Mouse (Mus musculus) erythroblast, adult 5-6 weeks (primary cell): ENCODE results near the gene Allc. TPM values are rescaled to one million over a fixed set of nuclear protein-coding genes. Genes with fewer than 3 reads are reported as not detected.

ENCODE experiments used
- ATAC-seq: replicated peaks from 2 replicates; pipeline ENCODE4 v1.8.0; 2016; ENCODE audit warnings: moderate number of reproducible peaks, mild to moderate bottlenecking, moderate TSS enrichment, inconsistent platforms; ENCODE audit not compliant: poor library complexity, low FRiP score, severe bottlenecking
- total RNA-seq, 2 experiments: library from RNA; stranded (forward) in 1 of 2; stranded (reverse) in 1 of 2; fragments of 150-400 nt in 1 of 2; fragments of 200-764, 138-1000 nt in 1 of 2; gene quantifications; 2 replicates each; pipeline versions ENCODE4 v1.2.3 to v1.2.4; 2015 to 2017; ENCODE audit warnings: low replicate concordance in 2 of 2

Gene Allc
- total RNA-seq, 2 experiments from 2014 or later, result not detected

DNA sequence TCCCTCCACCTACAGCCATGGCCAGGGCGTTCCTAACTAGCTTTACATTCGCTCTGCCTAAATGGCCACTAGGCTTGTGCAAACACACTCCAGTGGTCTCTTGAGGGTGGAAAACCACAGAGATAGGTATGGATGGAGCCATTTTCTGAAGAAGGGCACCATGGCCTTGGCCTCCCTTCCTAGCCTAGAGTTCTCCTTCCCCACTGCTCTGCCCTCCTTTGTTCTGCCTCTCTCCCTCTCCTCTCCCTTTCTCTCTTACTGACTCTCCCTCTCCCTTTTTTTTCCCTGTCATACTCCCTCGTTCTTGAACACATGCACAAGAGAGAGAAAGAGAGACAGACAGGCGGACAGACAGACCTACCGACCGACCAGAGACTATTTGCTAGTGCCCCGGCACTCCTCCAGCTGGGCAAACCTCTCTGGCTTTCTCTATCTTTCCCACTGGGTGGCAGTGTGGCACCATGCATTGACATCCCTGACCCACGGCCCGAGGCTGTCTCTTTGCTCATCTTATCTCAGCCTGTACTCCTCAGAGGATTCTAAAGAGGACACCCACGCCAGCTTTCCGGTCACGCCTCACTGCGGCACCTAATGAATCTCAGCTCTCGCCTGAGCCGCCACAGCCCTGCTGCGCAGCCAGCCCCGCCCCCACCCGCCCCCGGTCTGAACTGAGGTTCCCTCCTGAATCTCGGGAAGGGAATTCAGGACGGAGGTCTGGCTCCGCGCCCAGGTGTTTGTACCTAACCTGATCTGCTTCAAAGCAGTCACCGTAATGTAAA, 7.0 kb upstream of the Allc start:
- no peak for ATAC-seq

DNA sequence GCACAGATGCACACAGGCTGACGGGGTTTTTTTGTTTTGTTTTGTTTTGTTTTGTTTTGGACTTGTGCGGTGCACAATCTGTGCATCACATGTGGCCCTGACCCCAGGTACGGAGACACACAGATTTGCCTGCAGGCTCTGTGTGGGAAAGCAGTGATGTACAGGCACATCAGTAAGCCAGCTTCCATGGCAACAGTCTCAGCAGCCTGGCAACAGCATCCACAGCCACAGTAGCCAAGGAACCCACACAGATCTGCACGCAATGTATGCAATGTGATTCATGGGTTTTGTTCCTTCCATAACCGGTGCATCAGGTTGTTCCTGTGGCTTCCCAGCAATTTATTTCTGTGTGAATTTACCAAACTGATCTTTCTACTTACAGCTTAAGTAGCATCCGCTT, 5.6 kb upstream of the Allc start:
- no peak for ATAC-seq

DNA sequence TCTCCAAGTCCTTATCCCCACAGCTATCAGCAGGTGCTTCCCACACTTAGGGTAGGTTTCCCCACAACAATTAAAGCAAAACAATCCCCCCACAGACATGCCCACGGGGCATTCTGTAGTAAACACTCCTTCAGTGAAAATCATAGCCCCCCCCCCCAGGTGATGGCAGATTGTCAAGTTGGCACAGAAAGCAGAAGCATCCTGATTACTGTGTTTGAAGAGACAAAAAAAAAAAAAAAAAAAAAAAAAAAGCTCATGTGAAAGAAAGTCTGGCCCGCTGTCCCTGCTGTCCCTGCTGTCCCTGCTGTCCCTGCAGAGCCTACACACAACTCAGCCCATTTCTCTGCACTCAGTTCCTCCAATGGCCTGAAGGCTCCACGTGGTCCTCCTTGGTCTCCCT, 1.7 kb upstream of the Allc start:
- no peak for ATAC-seq

DNA sequence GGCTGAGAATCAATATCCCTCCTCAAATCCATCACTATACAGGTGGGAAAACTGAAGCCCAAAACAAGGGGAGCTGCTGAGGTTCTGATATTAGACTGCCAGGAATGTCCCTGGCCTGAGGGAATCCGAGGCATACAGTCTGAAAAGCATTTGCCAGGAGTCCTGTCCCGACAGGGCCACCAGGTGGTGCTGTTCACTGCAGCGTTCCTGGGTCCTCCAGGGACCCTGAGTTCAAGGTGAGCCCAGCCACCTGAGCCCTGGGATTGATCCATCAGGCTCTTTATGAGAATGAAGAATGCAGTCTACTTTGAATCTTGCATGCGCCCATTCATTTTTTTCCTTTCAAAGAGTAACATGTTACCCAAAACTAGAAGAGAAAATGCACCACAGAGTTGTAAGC, 3.2 kb downstream of the Allc start:
- ATAC-seq, result no peak

DNA sequence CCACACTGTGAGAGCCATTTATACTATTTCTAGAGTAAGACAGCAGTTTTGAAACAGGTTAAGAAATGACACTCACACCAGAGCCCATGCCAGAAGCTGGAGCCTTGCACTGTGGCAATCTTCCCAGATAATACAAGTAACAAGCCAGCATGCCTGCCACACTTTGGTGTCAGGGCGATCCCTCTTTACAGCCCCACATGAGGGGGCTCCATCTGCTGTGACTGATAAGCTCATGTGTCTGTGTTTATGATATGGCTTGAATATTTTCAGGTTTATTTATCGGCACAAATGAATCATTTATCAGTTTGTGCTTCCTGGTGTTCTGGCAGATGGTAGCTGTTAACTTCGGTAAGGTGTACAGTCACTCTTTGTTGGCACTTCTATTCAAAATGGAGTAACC, 4.2 kb downstream of the Allc start:
- ATAC-seq, result no peak

DNA sequence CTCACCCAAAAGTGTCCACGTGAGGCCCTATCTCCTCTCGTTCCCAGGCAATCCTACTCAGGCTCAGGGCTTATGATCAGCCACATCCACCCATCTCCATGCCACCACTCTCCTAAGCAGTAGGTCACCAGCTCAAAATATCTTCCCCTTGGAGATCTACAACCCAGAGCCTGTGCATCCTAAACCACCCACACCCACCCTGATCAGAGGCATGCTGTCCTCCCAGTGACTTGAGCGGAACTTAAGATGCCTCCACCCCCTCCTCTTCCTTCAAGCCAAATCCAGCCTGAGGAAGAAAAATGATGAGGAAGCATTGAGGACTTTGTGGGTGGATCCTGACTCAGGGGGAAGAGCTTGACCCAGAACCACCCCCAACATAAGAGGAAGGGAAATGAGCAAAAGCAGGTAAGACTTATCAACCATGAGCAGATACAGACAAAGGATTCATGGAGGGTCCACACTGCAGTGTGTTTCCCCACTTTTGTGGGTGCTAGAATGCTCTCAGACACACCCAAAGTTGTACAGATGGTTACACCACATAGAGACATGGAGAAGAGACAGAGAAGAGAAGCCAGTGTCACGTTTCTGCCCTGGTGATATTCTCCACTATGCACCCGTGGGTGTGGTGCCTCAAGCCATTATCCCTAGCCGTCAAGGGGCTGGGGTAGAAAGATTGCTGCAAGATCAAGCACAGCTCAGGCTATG, 6.8 kb downstream of the Allc start:
- ATAC-seq, result no peak

DNA sequence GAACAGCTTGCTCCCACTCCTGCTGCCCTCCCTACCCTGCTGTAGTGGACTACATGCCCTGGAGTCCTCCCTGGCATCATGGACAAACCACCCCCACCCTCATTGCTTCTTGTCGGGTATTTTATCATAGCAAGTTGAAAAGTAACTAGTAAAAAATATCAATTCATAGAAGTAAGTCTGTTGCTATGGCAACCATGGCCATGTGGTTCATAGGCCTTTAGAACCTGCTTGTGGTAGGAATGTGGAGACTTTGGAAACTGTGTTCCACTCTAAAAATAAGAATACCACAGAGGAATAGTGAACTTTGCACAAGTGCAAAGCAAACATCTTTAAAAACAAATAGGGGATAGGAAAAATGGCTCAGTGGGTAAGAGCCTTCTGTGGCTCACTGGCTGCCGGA, 10.1 kb downstream of the Allc start:
- ATAC-seq, result no peak

DNA sequence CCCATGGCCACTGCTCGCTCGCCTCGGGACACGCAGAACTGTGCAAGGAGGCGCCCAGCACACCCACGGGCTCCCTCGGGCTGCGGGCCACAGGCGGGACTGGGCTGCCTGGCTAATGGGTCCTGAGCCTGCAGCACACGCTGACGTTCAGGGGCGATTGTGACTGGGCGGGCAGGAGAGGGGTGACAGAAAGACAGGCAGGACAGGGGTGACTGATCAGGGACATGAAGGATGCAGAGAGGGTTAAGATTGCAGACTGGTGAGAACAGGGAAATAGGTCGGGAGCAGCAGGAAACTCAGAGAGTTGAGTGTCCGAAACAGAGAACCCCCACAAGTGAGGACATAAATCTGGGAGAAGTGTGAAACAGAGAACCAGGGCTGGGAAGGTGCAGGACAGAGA, 30.0 kb downstream of the Allc start, which contains the start of gene Dcdc2c:
Gene Dcdc2c (minus strand): TSS at position 101 of the 400 bp plus-strand sequence.
- ATAC-seq, result no peak

DNA sequence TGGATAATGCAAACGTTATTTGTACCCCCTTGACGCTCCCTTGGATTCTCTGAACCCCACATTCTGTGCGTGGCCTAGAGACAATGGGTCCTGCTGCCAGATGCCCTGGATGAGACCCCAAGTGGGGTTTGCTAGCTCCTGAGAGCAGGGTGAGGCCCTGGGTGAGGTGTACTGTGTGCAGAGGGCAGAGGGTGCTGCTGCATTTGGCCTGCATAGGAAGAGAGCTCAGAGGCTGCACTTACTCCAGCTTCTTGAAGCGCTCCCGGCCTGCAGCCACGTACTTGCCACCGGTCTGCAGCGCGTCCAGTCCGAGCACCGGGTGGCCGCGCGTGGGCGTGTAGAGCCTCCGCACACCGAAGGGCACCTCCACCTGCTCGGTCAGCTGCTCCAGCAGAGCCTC, 30.5 kb downstream of the Allc start:
- no peak for ATAC-seq

DNA sequence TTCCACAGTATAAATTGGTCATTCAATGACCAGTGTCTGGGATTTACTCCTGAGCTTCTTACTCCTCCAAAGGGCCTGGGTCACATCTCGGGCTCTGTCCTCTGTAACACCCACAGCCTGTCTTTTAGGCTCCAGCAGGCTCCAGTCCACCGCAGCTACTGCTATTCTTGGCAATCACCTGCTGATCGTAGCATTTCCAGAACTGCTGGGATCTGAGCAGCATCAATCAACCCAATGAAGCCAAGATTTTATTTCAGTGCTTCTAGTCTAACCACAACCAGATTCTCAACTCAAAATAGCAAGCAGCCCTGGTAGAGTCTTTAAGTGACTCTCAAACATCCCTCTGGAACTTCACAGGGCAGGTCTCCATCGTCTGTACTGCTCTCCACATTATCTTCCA, 33.4 kb downstream of the Allc start:
- no peak for ATAC-seq

DNA sequence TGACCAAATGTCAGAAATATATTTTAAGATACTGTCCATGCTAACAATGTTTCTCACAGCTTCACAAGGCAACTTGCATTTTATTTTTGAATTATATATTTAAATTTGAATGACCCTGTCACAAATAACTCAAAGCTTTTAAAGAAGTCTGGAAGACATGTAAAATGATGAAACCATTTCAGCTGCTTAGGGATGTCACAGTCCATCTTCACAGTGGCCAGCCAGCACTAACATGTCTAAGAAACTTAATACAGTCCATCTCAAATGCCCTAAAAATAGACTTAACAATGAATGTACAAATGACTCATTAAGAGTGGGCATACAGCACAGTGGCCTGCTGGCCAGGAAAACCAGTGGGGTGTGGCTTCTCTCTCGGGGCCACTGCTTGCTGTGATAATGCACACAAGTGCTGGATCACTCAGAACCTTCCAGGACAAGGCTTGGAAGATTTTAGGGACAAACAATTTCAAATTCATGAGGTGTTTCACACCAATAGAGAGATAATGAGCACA, 68.0 kb downstream of the Allc start:
- ATAC-seq, result no peak

DNA sequence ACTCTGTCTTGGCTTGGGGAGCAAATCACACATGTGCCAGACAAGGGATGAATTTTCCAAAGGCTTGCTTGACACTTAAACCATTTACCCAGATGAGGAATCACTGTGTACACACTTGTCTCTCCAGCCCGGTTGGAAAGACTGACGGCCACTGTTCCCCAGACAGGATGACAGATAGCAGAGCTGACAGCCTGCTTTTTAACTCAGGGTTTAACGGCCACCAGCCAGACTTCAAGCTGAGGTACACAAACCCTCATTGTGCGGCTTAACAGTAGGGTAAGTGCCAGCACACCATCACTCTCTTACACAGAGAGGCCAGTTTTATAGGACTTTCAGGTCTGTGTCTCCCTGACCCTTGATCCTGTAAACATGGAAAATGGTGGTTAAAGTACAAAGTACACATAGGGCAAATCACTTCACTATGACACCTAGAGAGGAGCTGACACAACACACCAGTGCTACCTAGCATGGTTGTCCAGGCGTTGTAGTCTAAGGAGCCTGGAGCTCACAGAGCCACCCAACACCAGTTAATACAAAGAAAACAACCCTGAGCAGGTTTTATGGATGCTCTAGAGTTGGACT, 72.5 kb downstream of the Allc start:
- ATAC-seq, result no peak

Other genes with a start within 250 kb of the Allc start
- gene Dcdc2c, start 30.1 kb downstream of the Allc start, total RNA-seq (2015; ENCODE audit: low replicate concordance), result not detected in 2 replicates
- gene Dcdc2c, start 30.1 kb downstream of the Allc start, total RNA-seq (2017; ENCODE audit: low replicate concordance), result not detected in 2 replicates
- gene Colec11, start 40.9 kb upstream of the Allc start, total RNA-seq (2015; ENCODE audit: low replicate concordance), result 1.0 TPM in 1 of 2 replicates, not detected in the other
- gene Colec11, start 40.9 kb upstream of the Allc start, total RNA-seq (2017; ENCODE audit: low replicate concordance), result not detected in 2 replicates
- 581 and 663 TPM in 2 replicates for gene Rps7, start 53.4 kb upstream of the Allc start, total RNA-seq (2015; ENCODE audit: low replicate concordance)
- 566 and 639 TPM in 2 replicates for gene Rps7, start 53.4 kb upstream of the Allc start, total RNA-seq (2017; ENCODE audit: low replicate concordance)
- gene Rnaseh1, start 67.1 kb upstream of the Allc start, total RNA-seq (2015; ENCODE audit: low replicate concordance), result 2.1 and 10.4 TPM in 2 replicates
- gene Rnaseh1, start 67.1 kb upstream of the Allc start, total RNA-seq (2017; ENCODE audit: low replicate concordance), result 7.6 and 9.3 TPM in 2 replicates
- 17.1 and 33.6 TPM in 2 replicates for gene Adi1, start 92.7 kb upstream of the Allc start, total RNA-seq (2015; ENCODE audit: low replicate concordance)
- gene Adi1, start 92.7 kb upstream of the Allc start, total RNA-seq (2017; ENCODE audit: low replicate concordance), result 4.9 and 5.2 TPM in 2 replicates
- 6.9 and 13.0 TPM in 2 replicates for gene Trappc12, start 167.9 kb upstream of the Allc start, total RNA-seq (2015; ENCODE audit: low replicate concordance)
- gene Trappc12, start 167.9 kb upstream of the Allc start, total RNA-seq (2017; ENCODE audit: low replicate concordance), result 13.1 and 13.7 TPM in 2 replicates
- gene Eipr1, start 169.3 kb upstream of the Allc start, total RNA-seq (2015; ENCODE audit: low replicate concordance), result 15.3 and 41.1 TPM in 2 replicates
- gene Eipr1, start 169.3 kb upstream of the Allc start, total RNA-seq (2017; ENCODE audit: low replicate concordance), result 20.8 and 21.6 TPM in 2 replicates